Mouse (Mus musculus): ENCODE data around the gene Fabp3. TPM values are rescaled to one million over a fixed set of nuclear protein-coding genes. Genes with fewer than 3 reads are reported as not detected.
A peak's percentile ranks its signal among the peaks of the same experiment; 100 is the strongest.

Gene Fabp3
- polyA plus RNA-seq (2016; fragmentation: Nextera tagmentation; extraction: Ambion mirVana) = 1.3 and 1.5 TPM in 2 replicates

DNA sequence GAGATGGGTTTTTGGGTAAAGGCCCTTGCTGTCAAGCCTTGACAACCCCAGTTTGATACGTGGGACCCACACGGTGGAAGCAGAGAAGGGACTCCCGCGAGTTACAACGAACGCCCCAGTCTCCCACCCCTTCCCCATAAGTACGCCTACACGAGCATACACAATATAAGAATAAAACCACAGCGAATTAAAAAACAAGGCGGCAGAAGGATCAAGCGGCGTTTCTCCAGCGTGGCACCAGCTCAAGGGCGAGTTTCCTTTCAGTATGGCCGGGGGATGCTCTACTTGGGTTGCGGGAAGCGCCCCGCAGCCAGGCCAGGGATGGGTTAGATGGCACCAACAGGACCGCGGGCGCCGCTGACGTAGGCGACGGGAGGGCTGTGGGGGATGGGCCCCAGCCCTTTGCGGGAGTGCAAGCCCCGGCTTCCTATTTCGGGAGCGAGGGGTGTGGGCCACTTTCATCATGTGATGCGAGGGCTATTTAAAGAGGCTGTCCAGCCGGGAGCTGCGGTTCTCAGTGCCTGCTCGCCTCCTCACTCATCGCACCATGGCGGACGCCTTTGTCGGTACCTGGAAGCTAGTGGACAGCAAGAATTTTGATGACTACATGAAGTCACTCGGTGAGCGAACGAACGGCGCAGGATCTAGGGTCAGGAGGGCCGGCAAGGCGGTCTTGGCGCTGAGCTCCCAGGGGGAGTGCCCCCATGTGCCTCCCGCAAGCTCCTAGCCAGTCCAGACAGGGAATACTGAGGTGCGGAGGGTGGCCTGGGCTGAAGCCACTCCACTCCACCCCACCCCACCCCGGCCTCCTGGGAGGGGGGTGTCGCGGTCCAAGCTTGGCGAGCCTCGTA is at the start of gene Fabp3, which contains the start of gene Gm10570:
Fabp3 (plus strand) TSS at position 365 of the 851 bp plus-strand sequence.
Gm10570 (minus strand) TSS at position 444 of the 851 bp plus-strand sequence.
- peak within 1 kb of the TSS; percentile 57 for H3K4me3 ChIP-seq
- 1% methylated on average over 52 of the region's 52 CpGs for WGBS (ENCODE audit: insufficient replicate concordance)
- peak; percentile 31; the same call in 1 of the 2 replicates for ATAC-seq
- peak within 1 kb of the TSS; percentile 85 for H3K4me2 ChIP-seq
- peak within 1 kb of the TSS; percentile 47; the same call in 1 of the 2 replicates for H3K9ac ChIP-seq
- H3K36me3 ChIP-seq = no peaks in the 10 kb centered on the region
- H3K9me3 ChIP-seq (replicated peaks) = no peaks in the 10 kb centered on the region
- H3K27me3 ChIP-seq (replicated peaks) = peaks cover 82% of the 10 kb centered on the region
- no peak within 1 kb of the TSS for H3K27ac ChIP-seq
- peaks cover 21% of the 10 kb centered on the region for H3K4me1 ChIP-seq

DNA sequence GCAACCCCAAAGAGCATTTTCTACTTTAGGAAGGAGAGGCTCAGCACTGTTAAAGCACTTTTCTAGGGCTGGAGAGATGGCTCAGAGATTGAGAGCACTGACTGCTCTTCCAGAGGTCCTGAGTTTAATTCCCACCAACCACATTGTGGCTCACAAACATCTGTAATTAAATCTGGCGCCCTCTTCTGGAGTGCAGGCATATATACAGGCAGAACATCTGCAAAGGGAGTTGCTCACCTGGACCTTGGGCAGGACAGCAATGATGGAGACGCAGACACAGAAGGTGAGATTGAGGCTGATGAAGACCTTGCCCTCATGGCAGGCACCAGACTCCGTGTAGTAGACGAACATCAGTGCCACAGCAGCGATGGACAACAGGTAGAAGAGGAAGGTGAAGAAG is 48.0 kb upstream of the Fabp3 start:
- 19% methylated on average over 5 of the region's 5 CpGs for WGBS (ENCODE audit: insufficient replicate concordance)

DNA sequence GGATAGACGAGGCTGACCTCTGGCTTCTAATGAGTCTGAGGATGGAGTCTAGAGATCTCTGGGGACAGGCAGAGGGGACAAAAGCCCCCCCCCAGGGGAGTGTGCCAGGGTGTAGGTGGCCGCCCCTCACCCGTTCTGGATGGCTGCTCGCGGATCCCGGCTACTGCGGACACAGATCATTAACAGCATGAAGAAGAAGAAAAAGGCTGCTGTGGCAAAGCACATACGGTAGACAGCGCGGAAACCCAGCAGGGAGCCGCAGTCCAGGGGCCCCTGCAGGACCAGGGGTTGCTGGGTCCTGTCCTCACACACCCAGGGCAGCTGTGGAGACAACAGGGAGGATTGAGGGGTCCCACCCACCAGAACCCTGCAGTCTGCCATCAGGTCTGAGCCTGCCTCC is 44.3 kb upstream of the Fabp3 start:
- H3K36me3 ChIP-seq = no peaks in the 10 kb centered on the region
- no peak for ATAC-seq
- no peak overlapping the region for H3K4me3 ChIP-seq
- H3K27me3 ChIP-seq (replicated peaks) = peaks cover 60% of the 10 kb centered on the region
- H3K27ac ChIP-seq = no peak overlapping the region
- no peak overlapping the region for H3K4me2 ChIP-seq
- H3K4me1 ChIP-seq = peaks cover 33% of the 10 kb centered on the region
- no peak overlapping the region for H3K9ac ChIP-seq
- H3K9me3 ChIP-seq (replicated peaks) = no peaks in the 10 kb centered on the region
- WGBS (ENCODE audit: insufficient replicate concordance) = 29% methylated on average over 11 of the region's 11 CpGs

More for the DNA sequence above, 48.0 kb upstream of the Fabp3 start:
- Histone ChIP-seq H3K4me1 (0 out of 2 replicates have a peak, but pooled peaks cover 11% of the 10 kb centered on the region), H3K9ac (no peak overlapping the region), H3K4me3 (no peak overlapping the region), H3K9me3 (replicated peaks) (no peaks in the 10 kb centered on the region), H3K4me2 (no peak overlapping the region), H3K36me3 (no peaks in the 10 kb centered on the region), H3K27ac (no peak overlapping the region), H3K27me3 (replicated peaks) (peaks cover 46% of the 10 kb centered on the region)
- ATAC-seq = no peak

DNA sequence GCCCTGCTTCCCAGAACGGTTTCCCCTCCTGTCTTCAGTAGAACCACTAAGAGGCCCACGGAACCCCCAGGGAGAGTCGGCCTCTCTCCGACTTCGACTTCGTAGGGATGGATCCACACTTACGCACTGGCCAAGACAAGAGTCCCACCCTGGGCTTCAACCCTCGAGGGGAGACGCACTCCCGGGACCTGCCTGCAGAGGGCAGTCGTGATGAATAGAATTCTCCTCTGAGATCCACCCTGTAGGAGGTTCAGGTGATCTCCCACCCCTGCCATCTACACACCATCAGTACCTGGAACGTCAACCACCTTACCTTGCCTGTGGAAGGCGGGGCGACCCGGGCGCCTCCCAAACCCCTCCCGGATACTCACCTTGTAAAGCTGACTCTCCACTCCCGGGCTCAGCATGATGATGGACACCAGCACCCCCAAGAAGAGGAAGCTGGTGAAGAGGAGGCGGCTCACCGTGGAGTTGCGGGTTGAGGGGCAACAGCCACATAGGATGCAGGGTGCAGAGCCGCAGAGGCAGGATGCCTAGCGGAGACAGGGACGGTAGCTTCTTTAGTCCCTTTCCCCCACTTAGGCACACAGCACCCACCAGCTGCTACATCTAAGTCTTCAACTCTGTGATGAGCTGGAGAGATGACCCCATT is 43.6 kb upstream of the Fabp3 start:
- Histone ChIP-seq H3K4me2 (no peak overlapping the region), H3K4me3 (no peak overlapping the region), H3K27me3 (replicated peaks) (peaks cover 65% of the 10 kb centered on the region), H3K27ac (no peak overlapping the region), H3K36me3 (no peaks in the 10 kb centered on the region), H3K9ac (no peak overlapping the region), H3K4me1 (peaks cover 33% of the 10 kb centered on the region), H3K9me3 (replicated peaks) (no peaks in the 10 kb centered on the region)
- ATAC-seq = no peak
- 8% methylated on average over 24 of the region's 24 CpGs for WGBS (ENCODE audit: insufficient replicate concordance)

DNA sequence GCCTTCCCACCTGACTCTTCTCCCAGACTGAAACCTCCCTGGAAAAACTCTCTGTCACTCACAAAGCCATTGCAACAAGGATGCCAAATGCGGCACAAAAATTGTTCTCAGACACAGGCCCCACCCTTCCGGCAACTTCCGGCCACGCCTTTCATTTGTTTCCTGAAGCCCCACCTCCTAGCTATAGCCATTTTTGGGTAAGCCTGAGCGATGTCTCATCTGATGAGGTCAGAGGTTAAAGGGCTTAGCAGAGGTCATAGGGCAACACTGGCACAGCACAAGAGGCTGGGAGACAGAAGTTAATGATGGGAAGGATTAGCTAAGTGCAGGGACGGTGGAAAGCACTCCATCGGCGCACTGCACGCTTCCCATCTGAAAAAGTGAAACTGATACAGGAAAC is 41.8 kb upstream of the Fabp3 start:
- Histone ChIP-seq H3K36me3 (no peaks in the 10 kb centered on the region), H3K9me3 (replicated peaks) (no peaks in the 10 kb centered on the region), H3K9ac (no peak overlapping the region), H3K4me2 (peak overlapping the region; percentile 8; the same call in 1 of the 2 replicates), H3K4me1 (peaks cover 38% of the 10 kb centered on the region), H3K27me3 (replicated peaks) (peaks cover 73% of the 10 kb centered on the region), H3K27ac (peak overlapping the region; percentile 6; the same call in 1 of the 2 replicates), H3K4me3 (no peak overlapping the region)
- 65% methylated on average over 9 of the region's 9 CpGs for WGBS (ENCODE audit: insufficient replicate concordance)
- ATAC-seq = no peak

DNA sequence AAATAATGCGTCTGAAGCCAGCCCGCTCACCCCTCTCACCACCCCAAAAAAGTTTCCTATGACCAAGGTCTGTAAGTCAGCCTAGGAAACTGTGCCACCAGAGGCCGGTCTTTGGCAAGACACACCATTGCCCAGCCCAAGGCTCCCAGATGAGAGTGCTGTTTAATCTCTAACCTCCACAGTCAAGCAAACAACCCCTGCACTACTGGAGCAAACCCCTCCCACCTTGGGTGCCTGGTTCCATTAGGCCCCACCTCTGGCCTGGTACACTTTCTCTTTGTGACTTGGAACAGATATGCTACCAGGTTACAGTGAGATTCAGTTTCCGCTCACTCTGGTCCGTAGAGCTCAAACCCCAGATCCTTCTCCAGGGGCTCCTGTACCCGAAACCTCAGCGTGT is 41.3 kb upstream of the Fabp3 start:
- 71% methylated on average over 7 of the region's 7 CpGs for WGBS (ENCODE audit: insufficient replicate concordance)
- H3K4me1 ChIP-seq = peaks cover 38% of the 10 kb centered on the region
- H3K9me3 ChIP-seq (replicated peaks) = no peaks in the 10 kb centered on the region
- 0 out of 2 replicates have a peak overlapping the region, but pooled peaks have one; percentile 6 for H3K27ac ChIP-seq
- no peak overlapping the region for H3K9ac ChIP-seq
- peaks cover 73% of the 10 kb centered on the region for H3K27me3 ChIP-seq (replicated peaks)
- no peak overlapping the region for H3K4me3 ChIP-seq
- H3K4me2 ChIP-seq = peak overlapping the region; percentile 8; the same call in 1 of the 2 replicates
- H3K36me3 ChIP-seq = no peaks in the 10 kb centered on the region
- peak; percentile 48 for ATAC-seq

DNA sequence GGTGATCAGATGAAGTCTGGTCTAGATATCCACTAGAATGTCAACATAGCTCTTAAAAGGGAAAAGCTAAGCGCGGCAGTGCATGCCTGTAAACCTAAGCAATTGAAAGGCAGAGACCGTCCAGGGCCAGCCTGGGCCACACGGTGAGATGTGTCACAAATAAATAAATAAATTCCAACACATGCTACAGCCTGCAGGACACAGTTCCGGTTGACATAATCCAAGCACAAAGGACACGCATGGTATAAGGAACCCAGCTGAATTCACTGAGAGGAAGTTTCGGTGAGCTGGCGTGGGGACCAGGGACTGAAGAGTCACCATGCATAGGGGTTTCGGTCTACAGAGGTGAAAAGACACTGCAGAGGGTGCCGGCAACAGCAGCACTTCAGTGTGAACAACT is 39.7 kb upstream of the Fabp3 start:
- no peak overlapping the region for H3K9ac ChIP-seq
- peaks cover 73% of the 10 kb centered on the region for H3K27me3 ChIP-seq (replicated peaks)
- no peak overlapping the region for H3K4me3 ChIP-seq
- no peaks in the 10 kb centered on the region for H3K9me3 ChIP-seq (replicated peaks)
- no peaks in the 10 kb centered on the region for H3K36me3 ChIP-seq
- H3K4me1 ChIP-seq = peaks cover 38% of the 10 kb centered on the region
- H3K27ac ChIP-seq = no peak overlapping the region
- ATAC-seq = no peak
- no peak overlapping the region for H3K4me2 ChIP-seq
- WGBS (ENCODE audit: insufficient replicate concordance) = 77% methylated on average over 10 of the region's 10 CpGs

DNA sequence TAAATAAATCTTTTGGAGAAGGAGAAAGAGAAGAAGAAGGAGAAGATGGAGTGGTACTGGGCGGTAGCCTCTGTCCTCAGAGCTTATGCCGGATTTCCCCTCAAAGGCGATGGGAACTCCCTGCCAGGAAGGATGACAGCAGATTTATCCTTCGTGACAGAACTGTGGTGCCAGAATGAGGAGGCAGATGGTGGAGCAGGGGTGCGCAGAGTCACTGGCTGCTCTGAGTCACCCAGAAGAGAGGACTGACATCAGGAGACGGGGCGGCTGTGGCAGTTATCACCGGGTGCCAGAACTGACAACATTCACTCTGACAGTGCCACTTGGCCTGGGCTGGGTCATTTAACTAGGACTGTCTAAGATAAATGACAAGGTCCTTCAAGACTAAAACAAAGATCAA is 38.3 kb upstream of the Fabp3 start:
- Histone ChIP-seq H3K9me3 (replicated peaks) (no peaks in the 10 kb centered on the region), H3K4me3 (no peak overlapping the region), H3K9ac (no peak overlapping the region), H3K36me3 (no peaks in the 10 kb centered on the region), H3K4me1 (peaks cover 39% of the 10 kb centered on the region), H3K27ac (no peak overlapping the region), H3K4me2 (no peak overlapping the region), H3K27me3 (replicated peaks) (peaks cover 73% of the 10 kb centered on the region)
- 51% methylated on average over 8 of the region's 8 CpGs for WGBS (ENCODE audit: insufficient replicate concordance)
- ATAC-seq = peak; percentile 69; the same call in 1 of the 2 replicates

DNA sequence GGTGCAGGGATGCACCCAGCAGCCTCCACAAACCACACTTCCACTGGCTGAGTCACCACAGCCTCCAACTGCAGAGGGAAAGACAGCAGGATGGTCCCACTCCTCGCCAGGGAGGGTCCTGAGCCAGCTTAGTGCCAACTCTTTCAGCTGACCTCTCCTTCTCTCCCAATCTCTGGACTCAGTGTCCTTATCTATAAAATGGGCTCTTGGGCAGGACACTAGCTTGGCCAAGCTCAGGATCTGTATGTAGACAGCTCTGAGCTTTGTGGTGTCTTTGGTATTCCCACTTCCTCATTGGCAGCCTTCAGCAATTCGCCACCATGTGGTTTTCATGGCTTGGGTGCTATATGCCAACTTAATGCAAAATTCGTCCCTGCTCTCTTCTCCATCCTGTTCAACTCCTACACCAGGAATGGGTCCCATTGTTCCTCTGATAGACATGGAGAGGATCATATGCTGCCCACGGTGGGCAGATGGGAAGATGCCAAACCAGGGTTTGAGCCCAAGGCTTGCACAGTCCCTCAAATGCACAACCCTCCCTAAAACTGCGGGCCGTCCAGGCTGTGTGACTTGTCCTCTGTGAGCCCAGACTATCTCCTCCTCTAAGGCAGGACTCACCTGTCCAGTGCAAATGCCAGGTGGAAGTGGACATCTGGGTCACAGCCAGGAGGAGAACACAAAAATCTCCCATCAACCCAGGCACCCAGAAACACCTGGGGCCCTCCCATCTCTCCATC is 37.6 kb upstream of the Fabp3 start:
- Histone ChIP-seq H3K27ac (0 out of 2 replicates have a peak overlapping the region, but pooled peaks have one; percentile 13), H3K9me3 (replicated peaks) (no peaks in the 10 kb centered on the region), H3K4me1 (peaks cover 41% of the 10 kb centered on the region), H3K9ac (no peak overlapping the region), H3K4me2 (no peak overlapping the region), H3K4me3 (no peak overlapping the region), H3K36me3 (no peaks in the 10 kb centered on the region), H3K27me3 (replicated peaks) (peaks cover 74% of the 10 kb centered on the region)
- WGBS (ENCODE audit: insufficient replicate concordance) = 46% methylated on average over 6 of the region's 6 CpGs
- ATAC-seq = no peak

DNA sequence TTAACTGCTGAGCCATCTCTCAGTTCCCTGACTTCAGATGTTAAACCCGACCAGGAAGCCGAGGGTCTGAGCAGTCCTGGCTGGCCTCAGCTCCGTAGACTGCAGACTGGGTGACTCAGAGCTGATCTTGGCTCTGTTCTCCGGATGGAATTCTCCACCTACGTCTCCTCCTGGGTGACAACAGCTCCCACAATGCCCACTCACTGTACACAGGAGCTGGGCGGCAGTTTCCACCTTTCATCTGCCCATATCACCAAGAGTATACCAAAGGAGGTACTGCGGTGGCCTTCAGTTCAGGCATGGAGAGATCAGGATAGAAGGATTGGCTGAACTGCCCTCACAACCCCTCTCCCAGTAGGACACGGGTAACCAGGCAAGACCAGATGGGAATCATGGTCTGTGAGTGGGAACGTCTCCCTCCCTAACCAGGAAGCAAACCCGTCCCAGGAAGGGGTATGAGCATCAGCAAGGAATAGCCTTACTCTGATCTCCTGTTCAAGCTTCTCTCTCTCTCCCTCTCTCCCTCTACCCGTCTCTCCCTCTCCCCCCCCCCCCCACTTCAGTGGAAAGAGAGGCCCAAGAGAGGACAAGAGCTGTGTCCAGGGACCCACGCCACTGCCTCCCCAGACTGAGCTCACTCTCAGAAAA is 34.6 kb upstream of the Fabp3 start:
- Histone ChIP-seq H3K27me3 (replicated peaks) (peaks cover 92% of the 10 kb centered on the region), H3K27ac (no peak overlapping the region), H3K4me3 (no peak overlapping the region)

DNA sequence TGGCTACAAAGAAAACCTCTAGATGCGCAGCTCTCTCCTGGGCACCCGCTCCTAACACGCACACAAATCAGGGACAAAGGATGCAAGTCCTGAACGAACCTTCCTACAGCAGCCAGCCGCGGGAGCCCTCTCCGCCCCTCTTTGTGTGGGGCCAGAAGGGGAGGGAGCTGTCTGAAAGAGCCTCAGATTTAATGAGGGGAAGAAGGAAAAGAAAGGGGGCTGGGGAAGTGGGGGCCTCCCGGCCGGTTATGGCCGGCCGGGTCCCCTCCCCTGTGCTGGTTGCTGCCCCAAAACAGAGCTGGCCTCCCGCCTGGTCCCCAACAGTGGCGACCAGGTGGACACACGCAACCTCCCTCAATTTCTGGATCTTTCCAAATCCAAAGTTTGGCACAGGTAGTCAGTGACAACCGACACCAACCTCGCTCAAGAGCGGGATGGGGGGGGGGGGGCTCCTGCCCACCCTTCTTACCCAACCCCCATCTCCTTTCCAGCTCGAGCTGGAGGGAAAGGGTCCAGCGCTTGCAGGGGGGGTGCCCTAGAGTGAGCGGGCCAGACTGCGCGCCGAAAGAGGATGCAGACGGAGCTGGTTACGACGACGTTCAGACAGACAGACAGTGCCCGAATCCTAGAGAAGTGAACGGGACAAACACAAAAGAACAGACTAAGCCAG is 33.9 kb upstream of the Fabp3 start:
- H3K4me3 ChIP-seq = peak overlapping the region; percentile 45
- H3K4me1 ChIP-seq = peaks cover 20% of the 10 kb centered on the region
- WGBS (ENCODE audit: insufficient replicate concordance) = 3% methylated on average over 29 of the region's 29 CpGs
- H3K27ac ChIP-seq = no peak overlapping the region
- H3K9ac ChIP-seq = 0 out of 2 replicates have a peak overlapping the region, but pooled peaks have one; percentile 5
- H3K27me3 ChIP-seq (replicated peaks) = peaks cover 92% of the 10 kb centered on the region
- H3K4me2 ChIP-seq = peak overlapping the region; percentile 61
- no peaks in the 10 kb centered on the region for H3K36me3 ChIP-seq
- no peaks in the 10 kb centered on the region for H3K9me3 ChIP-seq (replicated peaks)
- no peak for ATAC-seq

More for the DNA sequence above, 34.6 kb upstream of the Fabp3 start:
- Histone ChIP-seq H3K9ac (no peak overlapping the region), H3K4me2 (peak overlapping the region; percentile 61), H3K9me3 (replicated peaks) (no peaks in the 10 kb centered on the region), H3K36me3 (no peaks in the 10 kb centered on the region), H3K4me1 (peaks cover 20% of the 10 kb centered on the region)
- WGBS (ENCODE audit: insufficient replicate concordance) = 8% methylated on average over 12 of the region's 12 CpGs
- ATAC-seq = no peak

Data from liver, embryonic 12.5 days (tissue).